Mouse (Mus musculus): ENCODE data around the gene Xrn1. TPM values are rescaled to one million over a fixed set of nuclear protein-coding genes. Genes with fewer than 3 reads are reported as not detected.

Gene Xrn1
- polyA plus RNA-seq, 1 experiment, result 14.2 TPM

DNA sequence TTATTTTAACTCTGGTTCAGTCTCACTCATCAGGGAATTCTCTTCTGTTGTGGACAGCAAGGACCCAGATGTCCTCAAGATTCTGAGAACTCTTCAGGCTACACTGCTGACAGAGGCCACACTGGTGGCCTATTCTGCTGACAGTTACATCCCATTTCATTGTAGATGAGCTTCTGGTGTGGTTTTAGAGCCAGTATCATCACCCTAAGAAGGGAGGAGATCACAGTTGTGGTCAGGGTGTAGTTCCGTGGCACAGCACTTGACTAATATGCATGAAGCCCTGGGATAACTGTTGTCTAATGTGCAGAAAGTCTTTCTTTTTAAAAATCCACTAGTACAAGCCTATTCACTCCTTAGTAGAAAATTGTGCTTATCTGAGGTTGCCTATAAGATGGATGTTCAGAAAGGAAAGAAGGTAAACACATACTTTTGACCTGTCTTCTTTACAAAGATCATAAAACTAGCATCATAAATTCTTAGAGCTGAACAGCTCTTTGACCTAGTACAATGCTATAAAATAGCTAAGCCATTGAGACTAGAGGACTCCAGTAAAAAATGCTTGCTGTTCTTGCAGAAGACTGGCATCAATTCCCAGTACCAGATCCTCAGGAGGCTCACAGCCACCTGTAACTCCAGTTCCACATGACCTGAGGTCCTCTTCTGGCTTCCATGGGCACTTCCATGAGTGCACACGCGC is 5.3 kb downstream of the Xrn1 start:
- H3K4me3 ChIP-seq (replicated peaks; ENCODE audit: insufficient read depth, low read depth, low read length), result no peak overlapping the region
- WGBS, result 90% methylated on average over 3 of the region's 3 CpGs
- H3K27me3 ChIP-seq (ENCODE audit: control insufficient read depth, insufficient read depth, low read length), result no peaks in the 10 kb centered on the region
- no peaks in the 10 kb centered on the region; the same call in 1 of the 2 replicates for H3K4me1 ChIP-seq (ENCODE audit: control insufficient read depth, insufficient read depth, low read length)
- TF ChIP-seq CTCF (IDR thresholded peaks at IDR 0.05; ENCODE audit: borderline replicate concordance, insufficient read depth, low read depth, low read length), result no peak
- no peak for TF ChIP-seq POLR2A (IDR thresholded peaks at IDR 0.05; ENCODE audit: borderline replicate concordance, insufficient read depth, low read length)
- DNase-seq, result no peak
- no peak overlapping the region for H3K27ac ChIP-seq (ENCODE audit: insufficient read depth, low read length)

DNA sequence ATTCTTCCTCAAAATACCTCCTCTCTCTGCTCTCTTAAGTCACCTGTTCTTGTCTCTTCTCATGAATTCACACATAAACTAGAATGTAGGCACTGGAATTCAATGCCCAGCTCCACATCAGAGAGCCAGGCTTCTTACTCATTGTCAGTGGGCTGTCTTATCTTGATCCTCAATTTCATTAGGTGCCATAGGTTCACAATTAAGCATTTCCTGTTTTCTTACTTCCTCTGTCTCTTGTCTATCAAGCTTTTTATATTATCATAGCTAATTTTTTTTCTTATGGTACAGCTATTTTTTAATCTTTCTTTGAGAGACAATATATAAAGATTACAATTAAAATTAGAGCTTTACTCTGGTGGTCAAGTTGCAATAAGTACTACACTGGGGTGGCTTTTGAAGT is 6.5 kb downstream of the Xrn1 start:
- Histone ChIP-seq H3K4me3 (replicated peaks; ENCODE audit: insufficient read depth, low read depth, low read length) (no peak overlapping the region), H3K27ac (ENCODE audit: insufficient read depth, low read length) (no peak overlapping the region), H3K4me1 (ENCODE audit: control insufficient read depth, insufficient read depth, low read length) (no peaks in the 10 kb centered on the region; the same call in 1 of the 2 replicates), H3K27me3 (ENCODE audit: control insufficient read depth, insufficient read depth, low read length) (no peaks in the 10 kb centered on the region)
- DNase-seq, result no peak
- no peak for TF ChIP-seq CTCF (IDR thresholded peaks at IDR 0.05; ENCODE audit: borderline replicate concordance, insufficient read depth, low read depth, low read length)
- no peak for TF ChIP-seq POLR2A (IDR thresholded peaks at IDR 0.05; ENCODE audit: borderline replicate concordance, insufficient read depth, low read length)

DNA sequence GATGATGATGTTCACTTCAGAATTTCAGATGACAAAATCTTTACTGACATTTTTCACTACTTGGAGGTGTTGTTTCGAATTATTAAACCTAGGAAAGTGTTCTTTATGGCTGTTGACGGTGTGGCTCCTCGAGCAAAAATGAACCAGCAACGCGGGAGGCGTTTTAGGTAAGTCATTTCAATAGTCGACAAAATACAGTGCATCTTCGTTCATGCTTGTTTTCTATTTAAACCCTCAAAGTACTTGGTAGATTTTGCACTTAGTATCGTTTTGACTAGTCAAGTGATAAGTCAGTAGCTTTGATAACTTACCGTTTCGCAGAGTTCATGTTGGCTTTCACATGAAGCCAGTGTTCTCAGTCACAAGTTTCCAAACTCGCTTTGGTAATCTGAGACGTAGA is 9.5 kb downstream of the Xrn1 start:
- 96% methylated on average over 13 of the region's 13 CpGs for WGBS
- TF ChIP-seq POLR2A (IDR thresholded peaks at IDR 0.05; ENCODE audit: borderline replicate concordance, insufficient read depth, low read length), result no peak
- no peak for TF ChIP-seq CTCF (IDR thresholded peaks at IDR 0.05; ENCODE audit: borderline replicate concordance, insufficient read depth, low read depth, low read length)
- DNase-seq, result no peak
- H3K27ac ChIP-seq (ENCODE audit: insufficient read depth, low read length), result no peak overlapping the region
- H3K4me1 ChIP-seq (ENCODE audit: control insufficient read depth, insufficient read depth, low read length), result no peaks in the 10 kb centered on the region; the same call in 1 of the 2 replicates
- no peaks in the 10 kb centered on the region for H3K27me3 ChIP-seq (ENCODE audit: control insufficient read depth, insufficient read depth, low read length)
- H3K4me3 ChIP-seq (replicated peaks; ENCODE audit: insufficient read depth, low read depth, low read length), result no peak overlapping the region

DNA sequence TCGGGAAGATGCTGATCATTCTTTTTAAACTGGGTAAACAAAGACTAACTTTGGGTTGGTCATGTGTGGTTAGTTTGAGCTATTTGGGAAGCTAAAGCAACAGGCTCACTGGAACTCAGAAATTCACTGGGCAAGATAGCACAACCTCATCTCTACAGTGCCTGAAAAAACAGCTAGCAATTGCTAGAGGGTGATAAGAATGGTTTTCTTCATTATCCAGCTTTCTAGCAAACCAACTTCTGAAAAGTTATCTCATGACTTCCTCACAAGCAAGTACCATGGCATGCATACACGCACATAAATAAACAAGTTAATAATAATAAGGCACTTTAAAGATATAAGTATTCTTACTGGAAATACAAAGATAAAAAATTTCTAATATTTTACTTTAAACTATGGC is 23.7 kb downstream of the Xrn1 start:
- TF ChIP-seq POLR2A (IDR thresholded peaks at IDR 0.05; ENCODE audit: borderline replicate concordance, insufficient read depth, low read length) (no peak), CTCF (IDR thresholded peaks at IDR 0.05; ENCODE audit: borderline replicate concordance, insufficient read depth, low read depth, low read length) (no peak)
- no peaks in the 10 kb centered on the region for H3K4me1 ChIP-seq (ENCODE audit: control insufficient read depth, insufficient read depth, low read length)
- H3K27ac ChIP-seq (ENCODE audit: insufficient read depth, low read length), result no peak overlapping the region
- no peak overlapping the region for H3K4me3 ChIP-seq (replicated peaks; ENCODE audit: insufficient read depth, low read depth, low read length)
- no peak for DNase-seq
- WGBS, result 96% methylated on average over 2 of the region's 2 CpGs
- no peaks in the 10 kb centered on the region for H3K27me3 ChIP-seq (ENCODE audit: control insufficient read depth, insufficient read depth, low read length)

DNA sequence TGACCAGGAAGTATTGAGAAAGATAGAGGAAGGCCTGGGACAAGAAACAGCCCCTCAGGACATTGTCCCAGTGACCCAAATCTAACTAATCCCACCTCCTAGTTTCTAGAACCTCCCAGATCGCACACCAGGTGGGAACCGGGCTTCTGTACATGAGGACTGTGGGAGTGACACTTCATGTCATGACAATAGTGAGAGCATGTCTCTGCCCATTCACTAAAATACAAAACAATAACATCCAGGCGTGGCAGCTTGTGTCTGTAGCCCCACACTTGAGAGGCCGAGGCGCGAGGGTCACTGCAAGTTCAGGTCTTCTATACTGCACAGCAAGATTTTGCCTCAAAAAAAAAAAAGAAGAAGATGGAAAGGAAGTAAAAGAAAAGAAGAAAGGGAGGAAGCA is 25.3 kb downstream of the Xrn1 start:
- H3K27ac ChIP-seq (ENCODE audit: insufficient read depth, low read length), result no peak overlapping the region
- 77% methylated on average over 6 of the region's 6 CpGs for WGBS

DNA sequence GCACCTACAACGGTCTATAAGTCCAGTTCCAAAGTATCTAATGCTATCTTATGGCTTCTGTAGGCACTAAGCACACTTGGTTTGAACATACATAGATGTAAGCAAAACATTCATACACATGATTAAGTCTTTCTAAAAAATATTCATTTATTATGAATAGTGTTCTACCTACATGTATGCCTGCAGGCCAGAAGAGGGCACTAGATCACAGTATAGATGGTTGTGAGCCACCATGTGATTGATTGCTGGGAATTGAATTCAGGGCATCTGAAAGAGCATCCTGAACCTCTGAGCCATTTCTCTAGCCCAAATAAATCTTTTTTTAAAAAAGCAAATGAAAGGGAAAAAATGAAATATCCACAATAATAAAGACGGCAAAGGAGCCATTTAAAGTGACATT is 37.7 kb downstream of the Xrn1 start:
- no peak overlapping the region for H3K4me3 ChIP-seq (replicated peaks; ENCODE audit: insufficient read depth, low read depth, low read length)
- TF ChIP-seq CTCF (IDR thresholded peaks at IDR 0.05; ENCODE audit: borderline replicate concordance, insufficient read depth, low read depth, low read length), result no peak
- TF ChIP-seq POLR2A (IDR thresholded peaks at IDR 0.05; ENCODE audit: borderline replicate concordance, insufficient read depth, low read length), result no peak
- no peaks in the 10 kb centered on the region for H3K4me1 ChIP-seq (ENCODE audit: control insufficient read depth, insufficient read depth, low read length)
- no peak overlapping the region for H3K27ac ChIP-seq (ENCODE audit: insufficient read depth, low read length)
- WGBS, result 95% methylated on average over 2 of the region's 2 CpGs
- no peak for DNase-seq
- H3K27me3 ChIP-seq (ENCODE audit: control insufficient read depth, insufficient read depth, low read length), result no peaks in the 10 kb centered on the region

More for the DNA sequence above, 25.3 kb downstream of the Xrn1 start:
- Histone ChIP-seq H3K27me3 (ENCODE audit: control insufficient read depth, insufficient read depth, low read length) (no peaks in the 10 kb centered on the region), H3K4me3 (replicated peaks; ENCODE audit: insufficient read depth, low read depth, low read length) (no peak overlapping the region), H3K4me1 (ENCODE audit: control insufficient read depth, insufficient read depth, low read length) (no peaks in the 10 kb centered on the region)
- no peak for TF ChIP-seq POLR2A (IDR thresholded peaks at IDR 0.05; ENCODE audit: borderline replicate concordance, insufficient read depth, low read length)
- no peak for TF ChIP-seq CTCF (IDR thresholded peaks at IDR 0.05; ENCODE audit: borderline replicate concordance, insufficient read depth, low read depth, low read length)
- no peak for DNase-seq

DNA sequence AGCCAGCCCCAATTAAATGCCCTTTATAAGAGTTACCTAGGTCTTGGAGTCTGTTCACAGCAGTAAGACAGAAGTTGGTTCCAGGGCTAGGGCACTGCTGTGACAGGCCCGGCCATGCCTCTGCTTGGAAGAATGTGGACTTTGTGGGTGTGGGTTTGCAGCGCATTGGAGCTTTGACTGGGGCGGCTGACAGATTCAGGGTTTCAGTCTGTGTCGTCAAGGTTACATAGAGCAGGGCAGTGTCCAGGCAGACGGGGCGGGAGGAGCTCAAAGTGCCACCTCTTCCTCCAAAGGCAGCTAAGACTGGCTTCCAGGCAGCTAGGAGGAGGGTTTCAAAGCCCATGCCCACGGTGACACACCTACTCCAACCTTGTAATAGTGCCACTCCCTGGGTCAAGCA is 49.9 kb downstream of the Xrn1 start:
- DNase-seq, result no peak
- WGBS, result 87% methylated on average over 7 of the region's 7 CpGs
- no peaks in the 10 kb centered on the region for H3K4me1 ChIP-seq (ENCODE audit: control insufficient read depth, insufficient read depth, low read length)
- no peak overlapping the region for H3K4me3 ChIP-seq (replicated peaks; ENCODE audit: insufficient read depth, low read depth, low read length)
- no peaks in the 10 kb centered on the region for H3K27me3 ChIP-seq (ENCODE audit: control insufficient read depth, insufficient read depth, low read length)
- TF ChIP-seq CTCF (IDR thresholded peaks at IDR 0.05; ENCODE audit: borderline replicate concordance, insufficient read depth, low read depth, low read length) (no peak), POLR2A (IDR thresholded peaks at IDR 0.05; ENCODE audit: borderline replicate concordance, insufficient read depth, low read length) (no peak)
- no peak overlapping the region for H3K27ac ChIP-seq (ENCODE audit: insufficient read depth, low read length)

DNA sequence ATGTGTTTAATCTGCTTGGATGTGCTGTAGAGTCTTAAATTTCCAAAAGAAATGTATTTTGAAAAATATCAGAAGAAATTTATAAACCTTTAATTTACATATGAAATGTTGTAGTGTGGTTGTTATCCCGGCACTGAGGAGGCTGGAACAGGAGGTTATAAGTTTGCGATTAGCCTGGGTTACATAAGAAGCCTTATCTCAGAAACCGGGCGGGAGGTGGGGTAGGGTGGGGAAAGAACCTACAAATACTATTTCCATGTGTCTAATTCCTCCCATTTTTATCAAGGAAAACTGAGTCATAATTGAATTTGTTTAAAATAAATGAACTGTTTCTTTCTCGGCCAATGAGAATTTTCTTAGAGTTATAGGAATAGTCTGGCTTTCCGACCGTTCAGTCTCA is 56.1 kb downstream of the Xrn1 start:
- DNase-seq, result no peak
- WGBS, result 96% methylated on average over 7 of the region's 7 CpGs
- TF ChIP-seq CTCF (IDR thresholded peaks at IDR 0.05; ENCODE audit: borderline replicate concordance, insufficient read depth, low read depth, low read length) (no peak), POLR2A (IDR thresholded peaks at IDR 0.05; ENCODE audit: borderline replicate concordance, insufficient read depth, low read length) (no peak)
- H3K4me3 ChIP-seq (replicated peaks; ENCODE audit: insufficient read depth, low read depth, low read length), result no peak overlapping the region
- no peaks in the 10 kb centered on the region for H3K4me1 ChIP-seq (ENCODE audit: control insufficient read depth, insufficient read depth, low read length)
- H3K27me3 ChIP-seq (ENCODE audit: control insufficient read depth, insufficient read depth, low read length), result no peaks in the 10 kb centered on the region
- no peak overlapping the region for H3K27ac ChIP-seq (ENCODE audit: insufficient read depth, low read length)

Data from cerebellum, adult 2 months (tissue).